Mouse (Mus musculus) olfactory bulb, adult 2 months (tissue): ENCODE results near the gene Gimap7. TPM values are rescaled to one million over a fixed set of nuclear protein-coding genes. Genes with fewer than 3 reads are reported as not detected.

Experiments
- H3K27ac ChIP-seq: fragments of 200-500 bp; 2 replicates; pipeline ENCODE4 v1.5.1; 2012; ENCODE audit warnings: low read depth, low read length; ENCODE audit not compliant: insufficient read depth
- H3K4me1 ChIP-seq: fragments of 200-500 bp; 2 replicates; pipeline ENCODE4 v1.6.1; 2012; ENCODE audit warnings: low read length; ENCODE audit not compliant: control insufficient read depth, insufficient read depth
- H3K4me3 ChIP-seq: fragments of 200-500 bp; 2 replicates; pipeline ENCODE4 v1.5.1; 2012; ENCODE audit warnings: mild to moderate bottlenecking, low read depth, low read length, moderate library complexity; ENCODE audit not compliant: insufficient read depth
- CTCF ChIP-seq: fragments of 200-500 bp; IDR thresholded peaks from 2 replicates; pipeline ENCODE4 v1.5.1; 2012; ENCODE audit warnings: low read depth, mild to moderate bottlenecking, low read length, moderate library complexity; ENCODE audit not compliant: insufficient read depth
- POLR2A ChIP-seq: fragments of 200-500 bp; IDR thresholded peaks from 2 replicates; pipeline ENCODE4 v1.6.1; 2012; ENCODE audit warnings: mild to moderate bottlenecking, low read depth, low read length, moderate library complexity; ENCODE audit not compliant: insufficient read depth
- WGBS: fragments of 180-500 bp; shearing (Covaris S2); methylation state at CpG from one replicate; pipeline ENCODE4 v1.1.7; 2018; 5-methylcytosine and 5-hydroxymethylcytosine counted together
- polyA plus RNA-seq: library from polyadenylated mRNA; stranded (reverse); fragments of >200 nt; gene quantifications from 2 replicates; pipeline ENCODE4 v1.2.4, GENCODE M21; 2012; ENCODE audit warnings: low replicate concordance; ENCODE audit not compliant: missing spikeins, insufficient read depth, insufficient read length

The Gimap7 gene
- polyA plus RNA-seq = not detected in 2 replicates

DNA sequence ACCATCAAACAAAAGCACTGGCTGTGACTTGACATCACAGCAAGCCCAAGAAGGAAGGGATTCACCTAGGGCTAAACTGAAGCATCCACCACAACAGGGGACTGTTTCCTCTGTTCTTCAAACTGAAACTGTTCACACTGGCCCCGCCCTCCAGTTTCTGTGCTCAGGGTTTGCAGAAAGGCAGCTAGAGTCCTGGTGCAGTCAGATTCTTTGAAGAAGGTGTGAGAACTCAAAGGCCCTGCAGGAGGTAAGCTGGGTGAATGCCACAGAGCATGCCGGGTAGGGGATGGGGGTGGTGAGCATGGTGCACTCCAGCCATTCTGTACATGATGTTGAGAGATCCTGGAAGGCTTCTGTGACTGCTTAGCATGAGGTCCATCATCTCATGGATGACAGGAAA, at the start of gene Gimap7, which contains the start of gene Gm28053:
TSS of gene Gimap7 (plus strand) at position 167 of the 400 bp plus-strand sequence.
TSS of gene Gm28053 (plus strand) at position 153 of the 400 bp plus-strand sequence.
- H3K4me3 ChIP-seq = no peak within 1 kb of the TSS
- TF ChIP-seq CTCF = no peak
- no peak for TF ChIP-seq POLR2A
- WGBS = 55% methylated on average over 2 of the region's 2 CpGs
- H3K4me1 ChIP-seq = no peaks in the 10 kb centered on the region
- H3K27ac ChIP-seq = no peak within 1 kb of the TSS

DNA sequence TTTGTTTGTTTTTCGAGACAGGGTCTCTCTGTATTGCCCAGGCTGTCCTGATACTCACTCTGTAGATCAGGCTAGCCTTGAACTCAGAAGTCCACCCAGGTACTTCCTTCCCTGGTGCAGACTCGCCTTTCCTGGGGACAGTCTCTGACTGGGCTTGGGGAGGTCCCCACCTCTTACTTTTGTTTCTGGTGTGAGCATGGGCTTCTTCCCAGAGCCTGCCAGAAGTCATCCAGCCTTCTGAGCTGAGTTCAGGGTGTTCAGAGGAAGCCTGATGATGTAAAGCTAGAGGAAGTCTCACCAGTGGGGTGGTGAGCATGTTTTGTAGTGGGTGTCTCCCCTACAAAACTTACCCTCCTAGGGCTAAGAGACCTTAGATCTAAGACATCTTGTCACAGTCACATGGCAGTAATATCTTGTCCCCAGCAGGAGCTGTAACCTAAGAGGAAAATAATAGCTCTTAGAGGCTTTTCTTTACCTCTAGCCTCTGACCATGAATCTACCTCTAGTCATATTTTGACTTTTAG, 48.9 kb upstream of the Gimap7 start:
- H3K4me1 ChIP-seq = no peaks in the 10 kb centered on the region
- whole genome bisulfite sequencing = 74% methylated on average over 2 of the region's 2 CpGs
- H3K4me3 ChIP-seq = no peak overlapping the region
- H3K27ac ChIP-seq = no peak overlapping the region
- TF ChIP-seq CTCF = no peak
- no peak for TF ChIP-seq POLR2A

DNA sequence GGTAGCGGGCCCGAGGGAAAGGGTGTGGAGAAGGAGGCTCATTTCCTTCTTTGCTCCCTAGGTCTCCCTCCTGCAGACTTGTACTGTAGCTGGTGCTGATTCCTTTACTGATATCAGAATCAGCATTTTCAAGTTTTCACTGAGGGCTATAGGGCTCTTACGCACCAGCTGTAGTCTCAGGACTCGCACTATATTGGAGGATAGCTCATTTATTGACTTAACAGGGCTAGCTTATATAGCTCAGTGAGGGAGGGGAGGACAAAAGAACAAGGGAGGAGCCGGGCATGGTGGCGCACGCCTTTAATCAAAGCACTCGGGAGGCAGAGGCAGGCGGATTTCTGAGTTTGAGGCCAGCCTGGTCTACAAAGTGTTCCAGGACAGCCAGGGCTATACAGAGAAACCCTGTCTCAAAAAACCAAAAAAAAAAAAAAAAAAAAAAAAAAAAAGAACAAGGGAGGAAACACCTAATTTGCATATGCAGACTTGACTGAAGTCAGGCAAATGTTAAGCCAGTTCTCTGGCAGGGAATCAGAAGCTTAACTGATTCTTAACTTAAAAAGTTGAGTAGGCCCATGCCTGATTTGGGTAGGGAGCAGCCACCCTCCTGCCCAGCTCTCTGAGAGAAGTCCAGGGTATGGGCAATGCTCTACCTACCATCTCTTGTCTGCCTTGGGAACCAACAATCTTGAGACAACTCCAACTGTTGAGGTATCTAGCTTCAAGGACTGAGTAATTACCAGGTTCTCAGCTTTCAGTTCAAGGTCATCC, 43.9 kb upstream of the Gimap7 start:
- Histone ChIP-seq H3K4me1 (peaks cover 2% of the 10 kb centered on the region; the same call in 1 of the 2 replicates), H3K4me3 (no peak overlapping the region), H3K27ac (no peak overlapping the region)
- TF ChIP-seq POLR2A (no peak), CTCF (no peak)
- 97% methylated on average over 9 of the region's 9 CpGs for WGBS

DNA sequence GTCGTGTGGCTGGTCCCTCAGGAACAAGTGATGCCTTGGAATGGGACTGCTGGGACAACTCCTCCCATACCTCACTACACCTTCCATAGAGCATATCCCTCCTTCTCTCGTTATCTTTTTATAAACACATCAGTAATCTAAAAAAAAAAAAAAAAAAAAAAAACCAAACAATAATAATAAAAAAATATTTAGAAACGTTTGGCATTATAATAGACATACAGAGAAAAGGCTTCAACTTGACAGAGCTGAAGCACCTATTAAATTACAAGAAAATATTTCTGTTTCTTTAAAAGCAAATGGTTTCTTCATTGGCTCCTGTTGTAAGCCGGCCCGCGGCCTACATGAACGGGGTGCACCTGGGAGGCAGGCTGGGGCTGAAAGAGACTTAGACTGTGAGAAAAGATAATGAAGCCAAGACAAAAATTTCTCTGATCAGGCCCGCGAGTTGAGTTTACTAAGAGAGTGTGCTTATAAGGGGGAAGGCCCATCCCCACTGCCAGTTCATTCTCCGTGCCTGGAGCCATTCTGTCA, 43.0 kb upstream of the Gimap7 start:
- WGBS = 54% methylated on average over 10 of the region's 10 CpGs
- H3K4me1 ChIP-seq = peaks cover 2% of the 10 kb centered on the region; the same call in 1 of the 2 replicates
- no peak overlapping the region for H3K27ac ChIP-seq
- TF ChIP-seq CTCF = no peak
- TF ChIP-seq POLR2A = no peak
- peak overlapping the region; percentile 12; the same call in 1 of the 2 replicates for H3K4me3 ChIP-seq

DNA sequence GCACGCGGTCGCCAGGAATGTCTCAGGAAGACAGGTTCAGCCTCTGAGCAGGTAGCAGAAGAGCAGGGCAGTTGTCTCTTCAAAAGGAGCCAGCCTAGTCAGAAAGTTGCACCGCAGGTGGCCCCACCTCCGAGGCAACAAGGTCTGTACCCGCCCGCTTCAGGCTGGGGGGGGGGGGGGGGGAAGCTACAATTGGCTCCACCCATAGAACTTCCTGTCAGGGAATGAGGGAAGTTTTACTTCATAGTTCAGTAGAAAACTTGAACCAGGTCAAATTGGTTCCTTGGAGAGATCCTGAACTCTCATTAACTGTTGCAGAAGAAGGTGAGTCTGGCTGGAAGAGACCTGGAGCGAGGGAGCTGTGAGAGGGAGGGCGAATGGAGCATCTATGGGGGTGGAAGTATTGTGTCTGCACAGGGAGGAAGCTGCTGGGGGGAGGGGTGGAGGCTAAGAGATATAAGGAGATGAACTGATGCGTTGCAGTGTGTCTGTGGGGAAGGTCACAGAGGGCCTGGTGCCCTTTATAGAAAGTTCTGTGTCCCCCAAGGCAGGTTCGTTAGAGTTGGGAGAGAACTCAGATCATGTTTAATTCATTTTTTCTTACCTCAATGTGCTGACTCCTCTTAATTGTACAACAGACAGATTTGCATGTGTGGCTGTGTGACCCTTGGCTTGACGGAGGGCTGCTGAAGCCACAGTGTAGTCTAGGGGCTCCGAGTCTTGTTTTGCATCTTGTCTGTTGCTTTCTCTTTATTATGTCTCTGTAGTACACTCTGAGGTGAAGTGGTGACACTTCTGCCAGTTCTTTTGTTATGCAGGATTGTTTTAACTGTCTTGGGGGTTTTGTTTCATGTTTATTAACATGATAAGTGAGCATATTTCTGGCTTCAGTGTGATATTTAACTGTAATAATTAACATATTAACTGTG, 42.2 kb upstream of the Gimap7 start, which contains the start of gene Gimap9:
TSS of gene Gimap9 (plus strand) at position 199 of the 929 bp plus-strand sequence.
- WGBS = 32% methylated on average over 13 of the region's 13 CpGs
- Histone ChIP-seq H3K4me3 (peak within 1 kb of the TSS; percentile 12), H3K4me1 (peaks cover 2% of the 10 kb centered on the region; the same call in 1 of the 2 replicates), H3K27ac (no peak within 1 kb of the TSS)
- TF ChIP-seq CTCF (no peak), POLR2A (no peak)

DNA sequence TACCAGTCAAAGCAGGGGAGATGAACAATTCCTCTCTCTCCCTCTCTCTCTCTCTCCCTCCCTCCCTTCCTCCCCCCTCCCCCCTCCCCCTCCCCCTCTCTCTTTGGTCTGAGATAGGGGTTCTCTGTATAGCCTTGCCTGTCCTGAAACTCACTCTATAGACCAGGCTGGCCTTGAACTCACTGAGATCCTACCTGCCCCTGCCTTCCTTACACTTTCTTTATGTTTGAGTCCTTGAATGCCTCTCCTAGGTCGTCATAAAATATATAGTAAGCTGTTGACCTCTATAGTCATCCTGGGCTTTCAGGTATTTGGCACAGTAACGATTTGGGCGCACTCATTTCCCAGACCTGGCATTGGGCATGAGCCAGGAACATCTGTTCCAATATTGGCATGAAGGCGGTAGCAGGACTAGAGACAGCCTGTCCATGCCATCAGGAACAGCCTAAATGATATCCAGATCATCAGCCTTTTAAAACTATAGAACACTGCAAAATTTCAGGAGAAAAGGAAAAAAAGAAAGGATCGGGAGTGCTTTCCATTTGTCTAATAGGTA, 41.5 kb upstream of the Gimap7 start:
- Histone ChIP-seq H3K27ac (no peak overlapping the region), H3K4me1 (peaks cover 2% of the 10 kb centered on the region; the same call in 1 of the 2 replicates), H3K4me3 (no peak overlapping the region)
- WGBS = 85% methylated on average over 5 of the region's 5 CpGs
- TF ChIP-seq CTCF = no peak
- no peak for TF ChIP-seq POLR2A

DNA sequence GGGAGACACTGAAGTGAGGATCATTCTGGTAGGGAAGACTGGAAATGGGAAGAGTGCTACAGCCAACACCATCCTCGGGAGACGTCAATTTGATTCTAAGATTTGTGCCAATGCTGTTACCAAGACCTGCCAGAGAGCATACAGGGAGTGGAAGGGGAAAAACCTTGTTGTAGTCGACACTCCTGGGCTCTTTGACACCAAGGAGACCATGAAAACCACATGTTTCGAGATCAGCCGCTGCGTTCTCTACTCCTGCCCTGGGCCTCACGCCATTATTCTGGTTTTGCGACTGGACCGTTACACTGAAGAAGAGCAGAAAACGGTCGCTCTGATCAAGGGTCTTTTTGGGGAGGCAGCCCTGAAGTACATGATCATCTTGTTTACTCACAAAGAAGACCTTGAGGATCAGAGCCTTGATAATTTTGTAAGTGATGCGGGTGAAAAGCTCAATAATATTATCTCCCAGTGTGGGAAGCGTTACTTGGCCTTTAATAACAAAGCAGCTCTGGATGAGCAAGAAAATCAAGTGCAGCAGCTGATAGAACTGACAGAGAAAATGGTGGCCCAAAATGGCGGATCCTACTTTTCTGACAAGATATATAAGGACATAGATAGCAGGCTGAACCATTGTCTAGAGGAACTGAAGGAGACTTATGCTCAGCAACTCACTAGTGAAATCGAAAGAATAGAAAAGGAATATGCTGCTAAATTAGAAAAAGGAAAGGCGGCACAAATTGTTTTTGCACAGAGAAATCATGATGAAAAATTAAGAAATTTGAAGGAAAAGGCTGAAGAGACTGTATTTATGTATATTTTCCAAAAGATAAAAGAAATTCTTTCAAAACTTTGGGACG, 40.7 kb upstream of the Gimap7 start:
- 95% methylated on average over 17 of the region's 17 CpGs for WGBS
- Histone ChIP-seq H3K4me1 (peaks cover 2% of the 10 kb centered on the region; the same call in 1 of the 2 replicates), H3K4me3 (no peak overlapping the region), H3K27ac (no peak overlapping the region)
- no peak for TF ChIP-seq CTCF
- no peak for TF ChIP-seq POLR2A

DNA sequence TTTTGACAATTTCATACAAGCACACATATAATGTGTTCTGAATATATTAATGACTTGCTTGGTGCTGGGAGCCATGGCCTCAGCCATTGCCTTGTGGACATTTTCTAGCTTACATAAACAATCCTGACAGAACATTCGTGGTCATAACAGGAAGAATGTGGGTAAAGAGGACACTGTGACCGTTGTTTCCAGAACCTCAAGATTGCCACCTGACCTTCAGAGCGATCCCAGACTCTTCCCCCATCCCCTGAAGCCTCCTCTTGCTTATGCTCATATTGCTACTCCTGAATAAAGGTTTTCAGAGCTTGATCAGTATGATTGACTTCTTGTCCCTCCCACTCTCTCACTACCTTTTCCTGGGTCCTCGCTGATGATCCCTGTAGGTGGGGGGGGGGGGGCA, 40.0 kb upstream of the Gimap7 start:
- TF ChIP-seq POLR2A (no peak), CTCF (no peak)
- no peak overlapping the region for H3K27ac ChIP-seq
- 86% methylated on average over 4 of the region's 4 CpGs for WGBS
- no peak overlapping the region for H3K4me3 ChIP-seq
- peaks cover 2% of the 10 kb centered on the region; the same call in 1 of the 2 replicates for H3K4me1 ChIP-seq
